27 mouse cellular contexts compared by ENCODE assay signal in the genomic region with DNA sequence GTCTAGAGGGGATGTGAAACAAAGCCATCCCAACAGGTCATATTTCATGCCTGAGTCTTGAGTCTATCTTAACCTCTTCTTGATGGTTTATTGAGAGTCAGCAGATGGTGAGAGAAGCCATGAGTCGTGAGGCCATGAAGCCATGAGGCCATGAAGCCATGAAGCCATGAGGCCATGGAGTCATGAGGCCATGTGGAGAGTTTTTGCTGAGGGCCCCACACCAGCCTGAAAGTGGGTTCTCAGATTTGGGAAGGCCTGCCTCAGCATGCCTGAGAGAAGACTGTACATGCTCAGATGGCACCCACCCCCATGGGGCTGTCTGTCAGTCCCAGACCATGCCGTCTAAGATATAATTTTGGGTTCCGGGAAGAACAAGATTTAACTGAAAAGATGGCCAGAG.
"Had no signal": no experiment of that assay in that cellular context is flagged by ENCODE, and none has a peak within 500 bp of the region (broad histone marks: within the 10 kb centered on the region; RNA-seq: fewer than 3 reads in every experiment).

No protein-coding gene starts in this region.

- H3K4me1 ChIP-seq: embryonic facial prominence, embryonic 10.5 days; embryonic facial prominence, embryonic 12.5 days; embryonic facial prominence, embryonic 13.5 days; embryonic facial prominence, embryonic 15.5 days; forebrain, embryonic 10.5 days; forebrain, embryonic 12.5 days had no signal

- H3K27ac ChIP-seq: embryonic facial prominence, embryonic 10.5 days; embryonic facial prominence, embryonic 12.5 days; embryonic facial prominence, embryonic 13.5 days; embryonic facial prominence, embryonic 15.5 days; forebrain, embryonic 10.5 days; forebrain, embryonic 12.5 days; forebrain, embryonic 13.5 days; forebrain, embryonic 15.5 days; gastrocnemius, adult 2 months; heart, adult 2 months had no signal

- ATAC-seq: forebrain, embryonic 13.5 days; forebrain, embryonic 14.5 days; forebrain, embryonic 15.5 days; forebrain, embryonic 16.5 days; forebrain, postnatal 0 days had no signal

- H3K9ac ChIP-seq: embryonic facial prominence, embryonic 12.5 days; embryonic facial prominence, embryonic 13.5 days; embryonic facial prominence, embryonic 15.5 days; forebrain, embryonic 12.5 days; forebrain, embryonic 13.5 days; forebrain, embryonic 15.5 days; forebrain, postnatal 0 days had no signal

- H3K27me3 ChIP-seq: embryonic facial prominence, embryonic 12.5 days; embryonic facial prominence, embryonic 13.5 days; embryonic facial prominence, embryonic 15.5 days; forebrain, embryonic 12.5 days; forebrain, embryonic 13.5 days; forebrain, embryonic 15.5 days had no signal

- H3K4me3 ChIP-seq: embryonic facial prominence, embryonic 10.5 days; embryonic facial prominence, embryonic 12.5 days; embryonic facial prominence, embryonic 13.5 days; embryonic facial prominence, embryonic 15.5 days; erythroblast, embryonic 14.5 days; forebrain, embryonic 10.5 days; forebrain, embryonic 12.5 days; forebrain, embryonic 13.5 days; forebrain, embryonic 15.5 days; gastrocnemius, adult 2 months; heart, adult 2 months had no signal

- H3K9me3 ChIP-seq: embryonic facial prominence, embryonic 10.5 days; embryonic facial prominence, embryonic 12.5 days; embryonic facial prominence, embryonic 13.5 days; embryonic facial prominence, embryonic 15.5 days; forebrain, embryonic 10.5 days; forebrain, embryonic 12.5 days; forebrain, embryonic 13.5 days; forebrain, embryonic 15.5 days had no signal

- H3K4me2 ChIP-seq: embryonic facial prominence, embryonic 12.5 days; embryonic facial prominence, embryonic 13.5 days; embryonic facial prominence, embryonic 15.5 days; forebrain, embryonic 12.5 days; forebrain, embryonic 13.5 days; forebrain, embryonic 15.5 days had no signal

- DNase-seq: cerebellum, adult 8-10 months; cerebellum, adult 9-10 months; cerebellum, adult 9-11 months; cerebellum, postnatal 10 days; cerebellum, postnatal 14 days; cerebellum, postnatal 25 days; cerebellum, postnatal 36 days; embryo, embryonic 11 days; forebrain, postnatal 0 days; gastrocnemius, adult 2 months; gastrocnemius, postnatal 10 days; gastrocnemius, postnatal 14 days; gastrocnemius, postnatal 25 days; gastrocnemius, postnatal 36 days; heart, adult 18-20 months; heart, adult 2 months had no signal

- H3K36me3 ChIP-seq: embryonic facial prominence, embryonic 10.5 days; embryonic facial prominence, embryonic 12.5 days; embryonic facial prominence, embryonic 13.5 days; embryonic facial prominence, embryonic 15.5 days; forebrain, embryonic 10.5 days; forebrain, embryonic 12.5 days; forebrain, embryonic 15.5 days had no signal
